Mouse (Mus musculus) bone marrow macrophage, adult 2 months (primary cell): ENCODE measurements at regions not wholly inside any gene's neighbourhood (a gene's known extent, or its start where the extent isn't known, plus 50 kb on each side); places are given as distances from the start of the nearest gene placed in this dataset.

Experiments
- CTCF ChIP-seq: IDR thresholded peaks from 2 replicates; pipeline ENCODE4 v1.5.1; 2012; ENCODE audit warnings: low read depth, mild to moderate bottlenecking, low read length, moderate library complexity
- POLR2A ChIP-seq: IDR thresholded peaks from 2 replicates; pipeline ENCODE4 v1.6.1; 2012; ENCODE audit warnings: mild to moderate bottlenecking, low read depth, low read length, borderline replicate concordance

DNA sequence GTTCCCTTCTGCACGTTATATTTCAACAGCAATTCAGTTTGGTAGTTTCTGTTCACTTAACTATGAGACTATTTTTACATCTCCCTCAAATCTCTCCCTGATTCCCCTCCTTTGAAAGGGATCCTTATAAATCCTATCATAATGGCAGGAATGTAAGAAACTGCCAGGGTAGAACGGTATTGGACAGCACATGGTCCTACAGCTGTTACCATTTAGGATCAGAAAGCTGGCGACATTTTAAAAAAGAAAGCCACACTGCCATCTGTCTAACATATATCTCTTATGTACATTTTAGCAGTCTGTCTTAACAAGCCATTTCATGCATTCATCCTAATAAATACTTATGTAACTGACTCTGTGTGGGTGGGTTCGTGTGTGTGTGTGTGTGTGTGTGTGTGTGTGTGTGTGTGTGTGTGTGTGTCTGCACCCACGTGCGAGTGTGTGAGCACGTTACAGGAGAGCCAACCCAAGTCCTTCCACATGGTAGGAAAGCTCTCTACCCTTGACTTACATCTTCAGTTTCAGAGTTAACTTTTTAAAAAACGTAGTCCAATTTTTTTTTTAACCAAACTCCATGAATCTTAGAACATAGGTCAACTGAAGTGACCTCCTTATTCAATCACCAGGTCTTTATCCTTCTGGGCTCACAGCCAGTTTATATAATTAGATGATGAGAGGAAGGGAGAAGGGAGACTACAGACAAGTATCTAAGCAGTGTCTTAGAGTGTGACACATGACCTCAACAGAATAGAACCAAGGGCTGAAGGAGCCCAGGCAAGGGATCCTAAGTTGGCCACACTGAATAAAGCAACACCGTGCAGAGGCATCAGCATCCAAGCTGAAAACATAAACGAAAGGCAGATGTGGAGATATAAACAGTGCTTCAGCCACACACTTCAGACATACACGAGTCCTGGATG lies 414.5 kb upstream of the Cdh11 start:
- TF ChIP-seq CTCF = no peak
- no peak for TF ChIP-seq POLR2A
